Mouse (Mus musculus) gastrocnemius, postnatal 4 days (tissue): ENCODE measurements at regions not wholly inside any gene's neighbourhood (a gene's known extent, or its start where the extent isn't known, plus 50 kb on each side); places are given as distances from the start of the nearest gene placed in this dataset.

Experiments used
- DNase-seq, 2 experiments: peaks; one replicate each; pipeline ENCODE4 v3.0.0; 2021 to 2022; ENCODE audit warnings: low spot score in 2 of 2, mixed read lengths in 2 of 2

DNA sequence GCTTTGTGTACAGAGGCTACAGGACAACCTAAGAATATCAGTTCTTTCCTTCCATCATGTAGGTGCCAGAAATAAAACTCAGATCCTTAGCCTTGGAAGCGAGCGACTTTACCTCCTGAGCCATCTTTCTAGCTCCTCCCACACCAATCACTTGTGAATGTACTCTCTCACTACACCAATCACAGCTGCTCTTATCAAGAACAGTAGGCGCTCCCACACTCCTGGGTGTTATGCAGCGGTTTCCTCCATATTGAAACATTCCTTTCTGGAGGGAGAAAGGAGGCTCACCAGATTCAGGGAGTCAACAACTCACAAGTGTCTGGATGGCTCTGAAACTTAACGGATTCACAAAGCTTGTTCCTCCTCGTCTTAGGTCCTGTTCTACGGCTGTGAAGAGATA is 168.1 kb upstream of the Arid2 start:
- DNase-seq = no peak

DNA sequence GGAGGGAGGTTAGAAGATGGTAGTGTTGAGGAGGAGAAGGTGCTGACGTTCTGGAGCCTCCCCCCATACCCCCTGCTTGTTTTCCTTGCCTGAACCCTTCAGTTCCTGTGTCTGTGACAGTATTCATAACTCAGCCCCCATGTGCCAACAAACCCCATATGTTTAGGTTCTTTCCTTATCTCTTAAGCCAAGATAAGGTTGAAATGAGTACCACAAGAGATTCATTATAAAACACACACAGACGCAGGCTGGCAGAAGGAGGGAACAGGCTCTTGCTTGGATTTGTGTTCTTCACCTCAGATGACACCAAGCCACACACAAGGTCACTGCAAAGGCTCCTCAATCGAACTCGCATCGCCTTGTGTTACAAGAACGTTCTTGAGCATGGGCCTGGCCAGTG is 162.9 kb upstream of the Arid2 start:
- DNase-seq = no peak

DNA sequence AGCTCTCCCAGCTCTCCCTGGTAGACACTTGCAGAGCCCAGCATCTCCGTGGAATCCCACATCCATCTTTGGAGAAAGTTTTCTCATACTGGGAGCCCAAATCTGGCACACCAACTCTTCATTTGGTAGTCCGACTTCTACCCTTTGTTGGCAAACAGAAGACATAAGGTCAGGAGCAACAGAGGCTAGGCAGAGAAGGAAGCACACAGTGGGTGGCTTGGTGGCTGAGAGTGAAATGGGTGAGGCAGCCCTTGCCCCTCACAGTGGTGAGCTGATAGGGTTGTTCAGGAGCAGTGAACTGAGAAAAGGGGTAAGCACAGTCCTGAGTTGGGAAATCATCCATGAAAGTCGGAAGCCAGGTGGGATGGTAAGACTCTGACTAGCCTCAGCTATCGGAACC is 157.6 kb upstream of the Arid2 start:
- no peak for DNase-seq

DNA sequence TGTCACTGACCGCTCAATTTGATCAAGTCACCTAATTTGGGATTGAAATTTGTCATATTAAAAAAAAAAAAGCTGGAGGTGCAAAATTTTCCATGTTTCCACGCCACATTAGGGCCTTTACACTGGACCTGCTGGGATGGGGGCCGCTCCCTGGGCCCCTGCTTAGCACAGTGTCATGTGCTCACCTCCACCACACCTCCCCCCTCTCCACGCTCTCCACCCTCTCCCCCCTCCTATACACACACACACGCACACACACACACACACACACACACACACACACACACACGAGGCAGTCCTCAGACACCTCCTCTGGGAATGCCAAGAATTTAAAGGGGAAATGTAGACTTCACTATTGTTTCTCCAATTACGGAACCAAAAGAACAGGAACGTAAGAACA is 156.8 kb upstream of the Arid2 start:
- no peak for DNase-seq

DNA sequence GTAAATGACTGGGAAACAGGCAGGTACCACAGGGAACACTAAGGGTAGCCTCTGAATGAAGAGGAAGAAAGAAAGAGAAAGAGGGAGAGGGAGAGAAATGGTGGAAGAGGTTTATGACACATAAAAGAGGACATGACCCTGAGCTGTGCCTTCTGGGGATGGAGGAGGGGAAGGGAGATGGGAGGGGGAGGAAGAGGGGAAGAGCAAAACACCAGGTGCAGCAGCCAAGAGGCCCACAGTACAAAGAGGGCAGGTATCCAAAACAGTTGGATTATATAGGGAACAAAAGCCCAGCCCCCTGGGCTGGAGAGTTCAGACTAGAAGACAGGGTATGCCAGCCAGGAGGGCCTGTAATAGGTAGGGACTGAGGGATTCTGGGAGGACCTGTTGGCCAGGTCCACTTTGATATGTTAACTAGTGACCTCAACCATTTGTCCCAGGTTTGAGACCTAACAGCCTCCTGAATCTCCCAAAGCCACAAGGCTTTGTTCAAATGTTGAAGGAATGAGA is 155.7 kb upstream of the Arid2 start:
- DNase-seq = no peak

DNA sequence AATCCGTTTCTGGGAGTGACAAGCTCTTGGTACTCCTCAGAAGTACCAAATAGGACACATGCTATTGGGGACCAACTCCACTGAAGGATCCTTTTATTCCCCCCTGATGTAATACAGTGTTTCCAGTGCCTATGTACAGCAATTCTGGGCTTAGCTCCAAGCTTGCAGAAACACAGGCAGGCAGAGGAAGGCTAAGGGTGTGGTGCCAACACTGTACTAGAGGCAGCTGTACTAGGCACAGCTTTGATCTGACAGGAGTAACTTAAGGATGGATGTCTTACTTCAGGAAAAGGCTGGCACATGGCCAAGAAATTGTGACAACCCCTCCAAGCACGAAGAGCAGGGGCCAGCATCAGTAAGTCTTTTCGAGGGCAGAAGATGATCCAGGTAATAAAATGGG is 154.7 kb upstream of the Arid2 start:
- DNase-seq = peak in 1 of 2 experiments; percentile 21

DNA sequence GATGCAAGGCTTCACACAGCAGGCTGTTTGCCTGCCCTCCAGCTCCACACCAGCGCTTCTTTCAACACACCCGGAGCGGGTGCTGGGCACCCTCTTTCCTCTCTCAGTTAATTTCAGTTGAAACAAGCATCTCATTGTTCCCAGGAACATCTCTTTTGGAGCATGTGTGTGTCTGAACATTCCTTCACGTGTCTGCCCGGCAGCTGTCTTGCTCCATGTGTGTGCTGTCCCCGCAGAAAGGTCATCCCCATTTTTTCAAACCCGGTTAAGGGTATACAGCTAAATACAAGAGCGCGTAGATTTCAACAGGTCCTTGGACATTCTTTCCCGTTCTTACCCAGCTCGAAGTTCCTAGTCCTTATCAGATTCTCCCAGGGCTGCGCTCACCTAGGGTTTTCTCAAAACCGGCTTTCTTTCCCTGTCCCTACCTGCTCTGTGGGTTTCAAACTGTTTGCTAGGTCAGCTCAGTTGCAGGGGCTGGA is 152.0 kb upstream of the Arid2 start:
- DNase-seq = peak in 1 of 2 experiments; percentile 19

DNA sequence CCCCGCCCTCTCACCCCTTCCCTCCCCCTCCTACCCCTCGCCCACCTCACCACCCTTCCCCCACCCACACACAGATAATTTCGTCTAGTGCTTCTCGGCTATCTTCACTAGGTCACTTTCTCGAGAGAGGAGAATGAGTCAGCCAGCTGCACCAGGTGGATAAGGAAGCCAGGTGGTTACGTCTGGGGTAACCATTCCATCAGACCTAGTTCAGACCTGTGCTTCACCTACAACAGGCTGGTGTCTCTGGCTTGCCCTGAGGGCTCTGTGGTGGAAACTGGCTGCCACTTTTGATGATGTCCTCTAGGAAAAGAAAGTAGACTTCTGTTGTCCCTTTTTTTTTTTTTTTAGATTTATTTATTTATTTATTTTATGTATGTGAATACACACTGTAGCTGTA is 151.5 kb upstream of the Arid2 start:
- no peak for DNase-seq

DNA sequence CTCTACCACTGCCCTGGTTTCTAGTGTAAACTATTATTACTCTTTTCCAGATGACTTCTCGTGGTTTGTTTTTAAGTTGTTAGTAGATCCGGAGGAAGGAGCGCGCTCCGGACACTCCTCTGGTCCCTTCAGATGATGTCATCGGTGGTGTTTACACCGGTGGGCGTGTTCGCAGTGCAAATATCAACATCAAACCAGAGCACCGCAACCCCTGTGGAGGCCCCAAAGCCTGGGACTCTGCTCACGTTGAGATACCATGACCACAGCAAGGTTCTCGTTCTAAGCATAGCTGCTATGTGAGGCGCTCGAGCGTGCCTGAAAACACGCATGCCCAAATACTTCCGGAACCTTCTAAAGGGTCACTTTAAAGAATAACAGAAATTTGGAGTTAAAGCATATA is 149.8 kb upstream of the Arid2 start:
- DNase-seq = no peak

DNA sequence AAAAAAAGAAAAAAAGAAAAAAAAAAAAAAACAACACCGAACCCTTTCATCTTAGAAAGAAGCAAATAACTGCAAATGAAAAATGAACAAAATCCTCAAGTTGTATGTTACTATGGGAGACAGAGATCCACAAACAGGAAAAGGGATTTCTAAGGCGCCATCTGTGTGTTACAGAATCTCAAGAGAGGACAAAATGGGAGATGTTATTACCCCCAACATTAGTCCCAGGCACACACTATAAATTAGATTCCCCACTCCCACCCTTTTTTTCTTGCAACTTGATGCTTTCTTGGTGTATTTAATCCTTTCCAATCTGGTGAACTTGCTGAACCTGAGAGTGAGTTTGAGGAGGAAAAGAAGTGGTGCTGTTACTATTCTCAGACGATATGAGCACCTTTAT is 149.4 kb upstream of the Arid2 start:
- no peak for DNase-seq

DNA sequence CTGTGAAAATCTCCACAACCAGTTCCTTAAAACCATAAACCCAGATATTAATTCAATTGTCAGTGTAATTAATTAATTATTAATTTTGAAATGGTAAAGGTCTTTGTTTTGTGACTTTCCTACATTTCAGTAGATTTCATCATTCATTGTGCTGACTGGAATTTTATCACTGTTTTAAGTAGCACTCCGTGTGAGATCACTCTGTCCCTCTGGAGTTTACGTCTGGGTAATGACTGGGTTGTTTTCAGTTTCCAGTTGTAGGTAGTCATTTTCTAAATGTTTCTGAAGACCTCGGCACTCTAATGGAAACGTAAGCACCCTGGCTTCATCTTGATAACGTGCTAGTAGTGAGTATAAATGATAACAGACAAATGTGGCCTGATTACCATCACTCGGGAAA is 133.8 kb upstream of the Arid2 start:
- no peak for DNase-seq

DNA sequence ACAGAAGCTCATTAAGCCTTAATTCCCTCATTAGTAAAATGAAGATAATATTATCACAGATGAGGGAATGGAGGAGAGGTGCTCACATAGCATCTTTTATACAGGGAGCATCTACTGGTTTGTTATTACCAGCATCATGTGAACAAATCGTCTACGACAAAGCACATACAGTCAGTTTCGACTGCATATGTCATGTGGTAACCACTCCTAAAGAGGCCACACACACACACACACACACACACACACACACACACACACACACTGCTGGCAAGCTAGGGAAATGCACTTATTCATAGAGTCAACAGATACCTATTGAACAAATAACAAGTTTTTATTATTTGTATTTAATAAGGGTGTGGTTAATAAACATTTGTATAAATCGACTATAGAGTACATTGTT is 129.0 kb upstream of the Arid2 start:
- no peak for DNase-seq

DNA sequence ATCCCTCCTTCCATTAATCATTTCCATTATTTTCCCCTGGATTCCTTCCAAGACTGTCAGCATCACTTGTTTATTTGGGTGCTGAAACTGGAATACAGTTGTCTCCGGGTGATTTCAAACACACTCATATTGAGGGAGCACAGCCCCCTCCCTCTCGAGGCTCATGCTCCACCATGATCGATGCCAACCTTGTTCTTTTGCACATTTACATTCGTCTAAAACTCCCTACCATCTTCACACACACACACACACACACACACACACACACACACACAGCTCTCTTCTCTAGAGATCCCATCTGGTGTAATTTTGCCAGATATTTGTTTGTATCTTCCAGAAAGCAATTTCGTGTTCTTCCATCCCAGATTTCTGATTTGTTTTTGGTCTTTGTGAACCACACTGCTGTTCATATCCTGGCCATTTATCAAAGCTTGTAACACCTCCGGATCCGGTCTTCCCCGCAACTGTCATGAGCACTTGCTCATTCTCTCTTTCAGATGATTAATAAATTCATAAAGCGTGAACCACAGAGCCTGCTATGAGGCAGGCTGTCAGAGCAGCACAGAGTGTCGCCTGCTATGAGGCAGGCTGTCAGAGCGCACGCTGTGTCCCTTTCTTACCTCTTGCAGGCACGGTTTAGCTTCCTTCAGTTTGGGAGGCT is 122.4 kb upstream of the Arid2 start:
- DNase-seq = no peak

DNA sequence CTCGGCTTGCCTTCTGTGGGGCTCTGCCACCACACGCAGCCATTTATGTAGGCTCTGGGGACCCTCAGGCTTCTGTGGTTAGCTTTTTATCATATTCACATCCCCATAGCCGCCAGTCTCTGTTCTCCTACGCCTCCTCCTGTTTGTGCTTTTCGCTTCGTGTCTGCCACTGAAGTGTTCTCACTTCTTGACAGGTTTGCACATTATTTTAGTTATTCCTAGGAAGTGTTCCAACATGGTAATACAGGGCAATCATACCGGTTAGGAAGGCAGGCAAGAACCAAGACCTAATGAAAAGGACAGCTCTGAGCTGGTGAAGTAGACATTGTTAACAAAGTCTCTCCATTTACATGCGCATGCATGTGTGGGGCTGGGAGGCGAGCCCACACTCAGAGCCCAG is 120.1 kb upstream of the Arid2 start:
- DNase-seq = no peak

DNA sequence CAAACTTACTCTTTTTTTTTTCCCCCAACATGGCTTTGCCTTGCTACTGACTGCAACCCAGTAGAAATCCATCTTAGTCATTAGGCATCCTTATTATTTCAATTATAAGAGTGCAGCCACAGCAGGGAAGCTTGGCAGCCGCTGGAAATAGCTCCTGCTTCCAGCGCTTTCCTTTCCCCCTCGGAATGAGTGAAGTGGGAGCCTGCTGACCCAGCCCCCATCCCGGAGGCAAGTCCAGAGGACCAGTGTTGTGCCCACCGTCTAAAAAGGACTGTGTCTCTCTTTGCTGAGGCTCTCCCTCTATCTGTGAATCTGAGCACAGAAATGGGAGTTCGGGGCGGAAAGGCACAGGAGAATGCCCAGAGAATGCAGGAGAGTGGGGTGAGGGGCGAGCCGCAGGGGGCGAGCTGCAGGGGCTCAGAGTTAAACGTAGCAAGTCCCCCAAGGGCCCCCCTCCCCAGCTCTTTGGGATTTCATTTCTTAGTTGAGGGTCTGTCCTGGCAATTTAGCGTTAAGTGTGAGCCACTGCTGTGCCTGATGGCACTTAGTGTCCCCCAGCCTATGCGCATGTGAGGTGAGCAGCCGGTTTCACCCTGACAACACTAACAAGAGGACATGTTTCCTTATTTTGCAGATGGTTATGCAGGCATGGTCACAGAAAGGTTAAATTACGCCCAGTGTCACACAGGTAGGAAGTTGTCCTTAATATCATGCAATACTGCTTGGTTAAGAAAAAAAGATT is 117.4 kb upstream of the Arid2 start:
- DNase-seq = no peak

DNA sequence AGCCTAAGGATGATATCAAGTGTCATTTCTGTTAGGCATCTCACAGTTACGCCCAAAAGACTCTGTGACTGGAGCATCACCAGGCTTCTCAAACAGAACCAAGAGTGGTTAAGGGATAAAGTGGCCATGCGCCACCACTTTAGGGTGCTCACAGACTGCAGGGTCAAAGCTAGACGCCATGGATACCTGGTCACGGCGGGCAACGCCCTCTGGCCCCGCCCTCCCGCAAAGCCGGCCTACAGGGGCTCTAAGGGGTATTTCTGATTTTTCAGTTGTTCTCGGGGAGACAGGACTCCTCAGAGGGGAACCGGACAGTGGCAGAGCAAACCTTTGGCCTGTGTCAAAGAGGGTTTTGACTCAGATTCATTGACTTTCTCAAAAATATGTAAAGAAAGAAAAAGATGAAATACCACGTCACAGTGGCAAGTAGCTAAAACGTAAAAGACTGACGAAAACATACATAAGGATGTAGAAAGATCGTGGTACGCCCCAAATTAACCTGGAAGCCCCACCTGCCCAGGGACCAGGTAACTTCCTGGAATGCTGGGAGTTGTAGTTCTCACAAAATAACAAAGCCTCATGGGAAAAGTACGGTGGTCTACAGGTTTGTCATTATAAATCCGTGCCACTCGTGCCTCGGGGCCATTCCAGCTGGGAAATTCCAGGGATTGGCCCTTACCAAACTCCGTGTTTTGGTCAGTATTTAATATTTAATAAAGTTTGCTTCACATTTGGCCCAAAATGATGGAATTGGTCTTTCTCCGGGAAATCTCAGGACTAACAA is 116.1 kb upstream of the Arid2 start:
- DNase-seq = no peak

DNA sequence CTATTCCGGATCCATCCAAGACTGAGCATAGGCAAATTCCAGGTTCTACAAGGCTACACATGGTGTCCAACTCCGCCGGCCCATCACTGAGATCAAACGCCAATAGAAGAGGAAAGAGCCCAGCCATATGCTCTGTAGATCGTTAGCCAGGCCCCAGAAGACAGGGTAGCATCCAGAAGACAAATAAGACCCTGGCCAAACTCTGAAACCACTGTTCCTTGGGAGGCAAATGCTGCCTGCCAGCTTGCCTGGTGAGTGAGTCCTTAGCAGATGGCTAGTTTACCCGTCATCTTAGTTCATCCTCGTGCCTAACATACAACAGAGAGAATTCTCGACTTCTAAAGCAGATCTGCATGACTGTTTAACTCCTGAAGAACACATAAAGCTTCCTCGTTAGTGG is 109.4 kb upstream of the Arid2 start:
- DNase-seq = no peak

DNA sequence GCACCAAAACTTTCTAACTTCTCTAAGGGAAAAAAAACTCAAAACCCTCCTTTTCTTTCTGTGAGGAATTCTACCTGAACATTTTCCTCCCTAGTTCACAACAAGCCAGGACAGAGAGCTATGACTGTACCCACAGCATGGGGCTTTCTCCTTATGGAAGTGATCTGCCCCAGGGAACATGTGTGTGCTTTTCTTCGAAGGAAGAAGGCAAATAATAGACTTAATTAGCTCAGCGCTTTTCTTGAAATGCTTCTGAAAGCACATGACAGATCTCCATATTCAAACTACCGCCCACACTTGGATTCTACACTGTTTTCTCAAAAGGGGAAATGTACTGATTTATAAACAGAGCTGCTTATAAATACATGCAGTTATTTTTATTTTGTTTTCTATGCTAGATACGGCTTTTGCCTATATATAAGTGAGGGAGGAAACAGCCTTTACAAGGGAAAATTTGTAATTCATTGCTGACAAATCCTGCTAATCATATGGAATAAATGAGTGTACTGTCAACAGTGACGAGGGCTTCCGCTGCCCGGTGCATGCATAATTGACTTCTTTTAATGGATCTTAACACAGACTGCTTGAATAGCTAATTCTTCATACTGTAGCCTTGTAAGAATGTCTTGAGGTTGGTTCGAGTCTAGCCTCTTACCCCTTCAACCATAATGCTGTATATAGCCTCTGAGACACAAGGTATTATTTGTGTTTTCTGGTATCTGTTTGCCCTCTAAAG is 108.8 kb upstream of the Arid2 start:
- DNase-seq = no peak

DNA sequence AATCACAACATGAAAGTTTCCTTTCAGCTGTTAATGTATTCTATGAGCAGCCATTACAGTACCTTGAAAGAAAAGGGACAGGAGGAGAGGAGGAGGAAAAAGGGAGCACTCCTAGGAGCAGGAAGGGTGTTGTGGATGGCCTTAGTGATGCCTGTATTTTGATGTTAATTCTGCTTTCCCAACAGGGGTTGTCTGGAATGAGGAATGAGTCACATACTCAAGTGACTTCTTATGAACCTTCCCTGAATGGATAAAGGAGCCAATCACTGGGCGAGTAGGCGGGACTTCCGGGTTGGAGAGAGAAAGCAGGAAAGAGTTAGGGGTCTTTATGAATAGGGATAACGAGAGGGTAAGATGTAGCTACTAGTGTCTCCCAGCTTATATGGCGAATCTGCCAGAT is 107.8 kb upstream of the Arid2 start:
- no peak for DNase-seq

DNA sequence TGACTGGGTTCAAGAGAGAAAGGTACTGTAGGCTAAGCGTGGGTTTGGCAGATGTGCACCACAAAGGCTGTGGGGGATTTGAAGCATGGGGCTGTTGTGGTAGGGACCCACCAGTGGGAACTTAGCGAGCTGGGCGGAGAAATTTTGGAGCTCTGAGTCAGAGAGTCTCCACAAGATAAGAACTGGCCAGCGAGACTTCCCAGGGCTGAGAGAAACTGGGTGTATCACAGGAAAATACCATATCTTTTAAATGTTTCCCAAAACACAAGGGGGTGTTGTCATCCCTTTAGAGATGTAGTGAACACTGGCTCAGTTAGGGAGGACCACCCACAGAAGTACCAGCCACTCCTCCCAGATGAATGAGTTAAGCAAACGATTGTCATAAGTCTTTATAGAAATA is 107.3 kb upstream of the Arid2 start:
- no peak for DNase-seq

DNA sequence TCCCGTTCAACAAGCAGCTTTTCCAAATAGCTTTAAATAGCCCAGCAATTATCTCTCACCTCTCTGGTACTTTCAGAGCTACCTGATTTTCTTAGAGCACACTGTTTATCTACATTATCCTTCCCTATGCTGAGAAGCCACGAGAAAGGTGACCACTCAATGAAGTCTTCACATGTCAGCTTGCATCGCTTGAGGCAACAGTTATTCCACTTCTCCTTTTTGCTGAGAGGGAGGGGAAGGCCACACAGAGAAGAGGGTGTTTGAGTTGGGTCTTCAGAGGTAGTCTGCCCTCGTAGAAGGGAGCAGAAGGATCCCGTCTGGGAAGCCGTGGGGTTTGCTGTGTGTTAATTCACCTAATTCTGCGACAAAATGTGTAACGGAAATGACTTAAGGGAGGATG is 106.3 kb upstream of the Arid2 start:
- no peak for DNase-seq
